28 mouse cellular contexts compared by ENCODE assay signal in genomic region chr6:28369966-28370683, GRCm38 (mm10). TPM values are rescaled to one million over a fixed set of nuclear protein-coding genes. Genes with fewer than 3 reads are reported as not detected.
DNase-seq lines count a peak whose midpoint lies in the region; ATAC-seq and TF ChIP-seq lines count a peak whose summit lies in the region.
"Had no signal": no experiment of that assay in that cellular context is flagged by ENCODE, and none has a peak within 500 bp of the region (broad histone marks: within the 10 kb centered on the region; RNA-seq: fewer than 3 reads in every experiment).

No protein-coding gene starts in this region.

- no peak overlapping the region for H3K4me3 ChIP-seq in layer of hippocampus, adult 2 months
- no peak overlapping the region for H3K4me3 ChIP-seq in forebrain, embryonic 13.5 days
- no peak overlapping the region for H3K4me3 ChIP-seq in forebrain, postnatal 0 days (ENCODE audit: low read depth, low read length)
- H3K4me3 ChIP-seq: embryonic facial prominence, embryonic 12.5 days; heart, embryonic 10.5 days; hindbrain, embryonic 12.5 days had no signal

- no peak overlapping the region for H3K9ac ChIP-seq in forebrain, embryonic 13.5 days
- no peak overlapping the region for H3K9ac ChIP-seq in forebrain, postnatal 0 days
- H3K9ac ChIP-seq: embryonic facial prominence, embryonic 12.5 days; hindbrain, embryonic 12.5 days had no signal

- H3K27me3 ChIP-seq in forebrain, embryonic 13.5 days: no peaks in the 10 kb centered on the region
- no peaks in the 10 kb centered on the region for H3K27me3 ChIP-seq in forebrain, postnatal 0 days (ENCODE audit: insufficient read depth, low read length)
- H3K27me3 ChIP-seq: embryonic facial prominence, embryonic 12.5 days; hindbrain, embryonic 12.5 days had no signal

- WGBS in forebrain, embryonic 13.5 days: 42% methylated on average over 6 of the region's 6 CpGs
- 30% methylated on average over 6 of the region's 6 CpGs for WGBS in forebrain, postnatal 0 days

- peaks cover 35% of the 10 kb centered on the region for H3K4me1 ChIP-seq in forebrain, embryonic 13.5 days
- no peaks in the 10 kb centered on the region for H3K4me1 ChIP-seq in forebrain, postnatal 0 days (ENCODE audit: insufficient read depth)
- H3K4me1 ChIP-seq: embryonic facial prominence, embryonic 12.5 days; heart, embryonic 10.5 days; hindbrain, embryonic 12.5 days had no signal

- DNase-seq in layer of hippocampus, adult 2 months (ENCODE audit: low spot score in 2 of 2): no peak
- no peak for DNase-seq in layer of hippocampus, postnatal 10 days (ENCODE audit: low spot score in 2 of 2)
- DNase-seq in Muller cell, postnatal 12 days (ENCODE audit: inconsistent ontology term): peak; percentile 45
- peak; percentile 7 for DNase-seq in forebrain, postnatal 0 days
- DNase-seq in lung, postnatal 25 days (ENCODE audit: low spot score): no peak
- no peak for DNase-seq in spleen, postnatal 10 days (ENCODE audit: low spot score in 2 of 2)
- no peak for DNase-seq in kidney, adult 8-10 months
- DNase-seq: adrenal gland, adult 2 months; adrenal gland, postnatal 25 days; cerebellum, adult 11-12 months; cerebellum, adult 9-10 months; cerebellum, postnatal 25 days; gastrocnemius, postnatal 10 days; heart, adult 18-20 months; heart, postnatal 10 days; heart, postnatal 4 days had no signal

- no peaks in the 10 kb centered on the region for H3K9me3 ChIP-seq in forebrain, embryonic 13.5 days (replicated peaks)
- H3K9me3 ChIP-seq in forebrain, postnatal 0 days (ENCODE audit: low read length): no peaks in the 10 kb centered on the region
- H3K9me3 ChIP-seq: embryonic facial prominence, embryonic 12.5 days; heart, embryonic 10.5 days; hindbrain, embryonic 12.5 days had no signal

- peak overlapping the region; percentile 5; the same call in 1 of the 2 replicates for H3K27ac ChIP-seq in layer of hippocampus, adult 2 months
- no peak overlapping the region for H3K27ac ChIP-seq in forebrain, embryonic 13.5 days
- no peak overlapping the region for H3K27ac ChIP-seq in forebrain, postnatal 0 days (ENCODE audit: low read depth, low read length)
- H3K27ac ChIP-seq: embryonic facial prominence, embryonic 12.5 days; heart, embryonic 10.5 days; hindbrain, embryonic 12.5 days had no signal

- ATAC-seq in forebrain, embryonic 13.5 days: peak; percentile 89
- ATAC-seq in forebrain, postnatal 0 days: no peak
- ATAC-seq: activated CD4-positive, CD25-positive, alpha-beta regulatory T cell, adult 4 months; hindbrain, embryonic 16.5 days; inflammation-experienced regulatory T-cells, adult 6 months; Patski had no signal

- no peaks in the 10 kb centered on the region for H3K36me3 ChIP-seq in forebrain, embryonic 13.5 days (ENCODE audit: poor library complexity, severe bottlenecking)
- H3K36me3 ChIP-seq in forebrain, postnatal 0 days (ENCODE audit: insufficient read depth): no peaks in the 10 kb centered on the region
- H3K36me3 ChIP-seq: embryonic facial prominence, embryonic 12.5 days; heart, embryonic 10.5 days; hindbrain, embryonic 12.5 days had no signal

- peak overlapping the region; percentile 1; the same call in 1 of the 2 replicates for H3K4me2 ChIP-seq in forebrain, embryonic 13.5 days
- no peak overlapping the region for H3K4me2 ChIP-seq in forebrain, postnatal 0 days (ENCODE audit: low read depth)
- H3K4me2 ChIP-seq: embryonic facial prominence, embryonic 12.5 days; hindbrain, embryonic 12.5 days had no signal

- no peak for TF ChIP-seq CTCF in layer of hippocampus, adult 2 months (conservative IDR thresholded peaks at IDR 0.05)
- no peak for TF ChIP-seq CTCF in forebrain, postnatal 0 days (IDR thresholded peaks at IDR 0.05; ENCODE audit: low read depth)

RNA-seq across cellular contexts. Expression of gene Zfp800, which starts 27.7 kb away (rescaled TPM):
- total RNA-seq in layer of hippocampus, adult 2 months (2021): 10 to 100 TPM; 20.7 to 25.7 TPM
- 10 to 100 TPM; 16.8 to 17.6 TPM for total RNA-seq in layer of hippocampus, postnatal 10 days (2021)
- polyA plus RNA-seq in forebrain, embryonic 13.5 days (2015; fragmentation: Nextera tagmentation; extraction: Ambion mirVana): 26.5 and 27.5 TPM in 2 replicates
- 22.1 and 24.9 TPM in 2 replicates for total RNA-seq in forebrain, postnatal 0 days (2014; rRNA removed)
- polyA plus RNA-seq in forebrain, postnatal 0 days (2015; fragmentation: Nextera tagmentation; extraction: Ambion mirVana): 14.1 and 16.5 TPM in 2 replicates

RNA-seq across cellular contexts. Expression of gene Arf5, which starts 53.2 kb away (rescaled TPM):
- total RNA-seq in layer of hippocampus, adult 2 months (2021): 100 to 1,000 TPM; 285 to 294 TPM
- 100 to 1,000 TPM; 391 to 393 TPM for total RNA-seq in layer of hippocampus, postnatal 10 days (2021)
- 348 and 361 TPM in 2 replicates for polyA plus RNA-seq in forebrain, embryonic 13.5 days (2015; fragmentation: Nextera tagmentation; extraction: Ambion mirVana)
- total RNA-seq in forebrain, postnatal 0 days (2014; rRNA removed): 292 and 346 TPM in 2 replicates
- 536 and 587 TPM in 2 replicates for polyA plus RNA-seq in forebrain, postnatal 0 days (2015; fragmentation: Nextera tagmentation; extraction: Ambion mirVana)

RNA-seq across cellular contexts. Expression of gene Fscn3, which starts 57.5 kb away (rescaled TPM):
- total RNA-seq in layer of hippocampus, adult 2 months (2021): not detected
- total RNA-seq in layer of hippocampus, postnatal 10 days (2021): not detected
- 0.09 TPM in 1 of 2 replicates, not detected in the other for polyA plus RNA-seq in forebrain, embryonic 13.5 days (2015; fragmentation: Nextera tagmentation; extraction: Ambion mirVana)
- 0.19 TPM in 1 of 2 replicates, not detected in the other for total RNA-seq in forebrain, postnatal 0 days (2014; rRNA removed)
- polyA plus RNA-seq in forebrain, postnatal 0 days (2015; fragmentation: Nextera tagmentation; extraction: Ambion mirVana): not detected in 2 replicates
- total RNA-seq: adrenal gland, adult 2 months; adrenal gland, postnatal 25 days; gastrocnemius, postnatal 10 days; heart, adult 18-20 months; heart, postnatal 10 days; heart, postnatal 4 days; MEL had no signal
- polyA plus RNA-seq: activated CD4-positive, CD25-positive, alpha-beta regulatory T cell, adult 4 months; adrenal gland, adult 2 months; C2C12; cortical plate, adult 2 months; embryonic facial prominence, embryonic 12.5 days; heart, embryonic 10.5 days; heart, embryonic 14.5 days; hindbrain, embryonic 12.5 days; hindbrain, embryonic 16.5 days; Patski had no signal

RNA-seq across cellular contexts. Expression of gene Gcc1, which starts 58.1 kb away (rescaled TPM):
- 10 to 100 TPM; 17.9 to 23.0 TPM for total RNA-seq in layer of hippocampus, adult 2 months (2021)
- 10 to 100 TPM; 16.4 to 16.9 TPM for total RNA-seq in layer of hippocampus, postnatal 10 days (2021)
- polyA plus RNA-seq in forebrain, embryonic 13.5 days (2015; fragmentation: Nextera tagmentation; extraction: Ambion mirVana): 11.4 and 12.9 TPM in 2 replicates
- total RNA-seq in forebrain, postnatal 0 days (2014; rRNA removed): 17.1 and 17.2 TPM in 2 replicates
- 7.1 and 9.6 TPM in 2 replicates for polyA plus RNA-seq in forebrain, postnatal 0 days (2015; fragmentation: Nextera tagmentation; extraction: Ambion mirVana)

Comparison
In these comparisons a context has a peak if more than half of its experiments do, and no peak if none do; other contexts are left out.
1. DNase-seq: peak in Muller cell, postnatal 12 days (single experiment) and forebrain, postnatal 0 days (single experiment); none in layer of hippocampus, adult 2 months (0 of 2), layer of hippocampus, postnatal 10 days (0 of 2), lung, postnatal 25 days (single experiment), spleen, postnatal 10 days (0 of 2) and kidney, adult 8-10 months (0 of 2).